Mouse (Mus musculus): ENCODE measurements around the gene Trex2. TPM values are rescaled to one million over a fixed set of nuclear protein-coding genes. Genes with fewer than 3 reads are reported as not detected.
A peak's percentile ranks its signal among the peaks of the same experiment; 100 is the strongest.

The Trex2 gene
- polyA plus RNA-seq, 1 experiment from 2014 or later = not detected

GRCm38 (mm10) chrX:73468752-73469151 lies 33.6 kb upstream of the Trex2 start:
- no peaks in the 10 kb centered on the region for H3K9me3 ChIP-seq
- no peaks in the 10 kb centered on the region for H3K4me1 ChIP-seq
- peaks cover 49% of the 10 kb centered on the region for H3K27me3 ChIP-seq (ENCODE audit: insufficient read depth, poor library complexity, severe bottlenecking)
- H3K4me3 ChIP-seq = no peak overlapping the region
- no peak for DNase-seq (ENCODE audit: low spot score)
- no peaks in the 10 kb centered on the region for H3K36me3 ChIP-seq
- H3K27ac ChIP-seq = no peak overlapping the region
- WGBS = no CpG with 5 or more reads among the region's 1 CpGs

GRCm38 (mm10) chrX:73468330-73468729 lies 33.2 kb upstream of the Trex2 start:
- Histone ChIP-seq H3K4me3 (no peak overlapping the region), H3K36me3 (no peaks in the 10 kb centered on the region), H3K27ac (peak overlapping the region; percentile 59; the same call in 1 of the 2 replicates), H3K9me3 (no peaks in the 10 kb centered on the region), H3K4me1 (no peaks in the 10 kb centered on the region), H3K27me3 (ENCODE audit: insufficient read depth, poor library complexity, severe bottlenecking) (peaks cover 49% of the 10 kb centered on the region)
- WGBS = 67% methylated on average over 3 of the region's 3 CpGs
- no peak for DNase-seq (ENCODE audit: low spot score)

GRCm38 (mm10) chrX:73467446-73468241 lies 32.5 kb upstream of the Trex2 start:
- WGBS = 53% methylated on average over 5 of the region's 5 CpGs
- no peaks in the 10 kb centered on the region for H3K4me1 ChIP-seq
- H3K27me3 ChIP-seq (ENCODE audit: insufficient read depth, poor library complexity, severe bottlenecking) = peaks cover 47% of the 10 kb centered on the region
- H3K27ac ChIP-seq = peak overlapping the region; percentile 59
- DNase-seq (ENCODE audit: low spot score) = no peak
- H3K36me3 ChIP-seq = no peaks in the 10 kb centered on the region
- no peak overlapping the region for H3K4me3 ChIP-seq
- no peaks in the 10 kb centered on the region for H3K9me3 ChIP-seq

GRCm38 (mm10) chrX:73465483-73466186 lies 30.5 kb upstream of the Trex2 start:
- WGBS = 68% methylated on average over 9 of the region's 9 CpGs
- no peak for DNase-seq (ENCODE audit: low spot score)
- no peaks in the 10 kb centered on the region for H3K9me3 ChIP-seq

GRCm38 (mm10) chrX:73460792-73461191 lies 25.6 kb upstream of the Trex2 start:
- WGBS = 73% methylated on average over 4 of the region's 4 CpGs
- no peak for DNase-seq (ENCODE audit: low spot score)
- H3K27me3 ChIP-seq (ENCODE audit: insufficient read depth, poor library complexity, severe bottlenecking) = peaks cover 3% of the 10 kb centered on the region; the same call in 1 of the 2 replicates
- H3K4me3 ChIP-seq = no peak overlapping the region
- no peaks in the 10 kb centered on the region for H3K36me3 ChIP-seq
- H3K27ac ChIP-seq = no peak overlapping the region
- H3K9me3 ChIP-seq = no peaks in the 10 kb centered on the region
- 0 out of 2 replicates have a peak, but pooled peaks cover 7% of the 10 kb centered on the region for H3K4me1 ChIP-seq

More at GRCm38 (mm10) chrX:73465483-73466186, 30.5 kb upstream of the Trex2 start:
- Histone ChIP-seq H3K36me3 (no peaks in the 10 kb centered on the region), H3K4me3 (no peak overlapping the region), H3K27ac (no peak overlapping the region), H3K27me3 (ENCODE audit: insufficient read depth, poor library complexity, severe bottlenecking) (peaks cover 31% of the 10 kb centered on the region), H3K4me1 (no peaks in the 10 kb centered on the region)

GRCm38 (mm10) chrX:73458877-73459392 lies 23.8 kb upstream of the Trex2 start, which contains the start of gene Haus7:
Gene Haus7 (minus strand): TSS chrX:73459044.
- DNase-seq (ENCODE audit: low spot score) = peak; percentile 97
- H3K4me1 ChIP-seq = 0 out of 2 replicates have a peak, but pooled peaks cover 7% of the 10 kb centered on the region
- peak within 1 kb of the TSS; percentile 76 for H3K27ac ChIP-seq
- H3K4me3 ChIP-seq = peak within 1 kb of the TSS; percentile 65
- H3K36me3 ChIP-seq = no peaks in the 10 kb centered on the region
- H3K27me3 ChIP-seq (ENCODE audit: insufficient read depth, poor library complexity, severe bottlenecking) = no peaks in the 10 kb centered on the region; the same call in 1 of the 2 replicates
- 11% methylated on average over 26 of the region's 26 CpGs for WGBS
- H3K9me3 ChIP-seq = no peaks in the 10 kb centered on the region

- H3K4me3 ChIP-seq = no peak overlapping the region
- H3K36me3 ChIP-seq = peaks cover 16% of the 10 kb centered on the region
- H3K27ac ChIP-seq = no peak overlapping the region
- 17% methylated on average over 2 of the region's 2 CpGs for WGBS
- peaks cover 9% of the 10 kb centered on the region; the same call in 1 of the 2 replicates for H3K27me3 ChIP-seq (ENCODE audit: insufficient read depth, poor library complexity, severe bottlenecking)
- DNase-seq (ENCODE audit: low spot score) = no peak
- H3K9me3 ChIP-seq = no peaks in the 10 kb centered on the region
- H3K4me1 ChIP-seq = no peaks in the 10 kb centered on the region
Measured at GRCm38 (mm10) chrX:73451949-73452348, 16.8 kb upstream of the Trex2 start.

GRCm38 (mm10) chrX:73441428-73441827 lies 6.3 kb upstream of the Trex2 start:
- DNase-seq (ENCODE audit: low spot score) = no peak
- Histone ChIP-seq H3K27ac (no peak overlapping the region), H3K36me3 (peaks cover 5% of the 10 kb centered on the region; the same call in 1 of the 2 replicates), H3K9me3 (no peaks in the 10 kb centered on the region), H3K4me3 (no peak overlapping the region), H3K4me1 (no peaks in the 10 kb centered on the region), H3K27me3 (ENCODE audit: insufficient read depth, poor library complexity, severe bottlenecking) (0 out of 2 replicates have a peak, but pooled peaks cover 7% of the 10 kb centered on the region)
- WGBS = 50% methylated on average over 2 of the region's 2 CpGs

GRCm38 (mm10) chrX:73432850-73433249 lies 2.3 kb downstream of the Trex2 start:
- Histone ChIP-seq H3K4me1 (no peaks in the 10 kb centered on the region), H3K27me3 (ENCODE audit: insufficient read depth, poor library complexity, severe bottlenecking) (peaks cover 35% of the 10 kb centered on the region; the same call in 1 of the 2 replicates), H3K9me3 (no peaks in the 10 kb centered on the region), H3K36me3 (0 out of 2 replicates have a peak, but pooled peaks cover 4% of the 10 kb centered on the region), H3K4me3 (no peak overlapping the region), H3K27ac (no peak overlapping the region)
- WGBS = 67% methylated on average over 5 of the region's 5 CpGs
- DNase-seq (ENCODE audit: low spot score) = no peak

GRCm38 (mm10) chrX:73430036-73430435 lies 5.1 kb downstream of the Trex2 start:
- Histone ChIP-seq H3K4me3 (no peak overlapping the region), H3K4me1 (no peaks in the 10 kb centered on the region), H3K36me3 (no peaks in the 10 kb centered on the region), H3K9me3 (no peaks in the 10 kb centered on the region), H3K27ac (no peak overlapping the region), H3K27me3 (ENCODE audit: insufficient read depth, poor library complexity, severe bottlenecking) (peaks cover 31% of the 10 kb centered on the region)
- DNase-seq (ENCODE audit: low spot score) = no peak
- 70% methylated on average over 2 of the region's 2 CpGs for WGBS

- peaks cover 44% of the 10 kb centered on the region for H3K27me3 ChIP-seq (ENCODE audit: insufficient read depth, poor library complexity, severe bottlenecking)
- no peak overlapping the region for H3K4me3 ChIP-seq
- no peaks in the 10 kb centered on the region for H3K9me3 ChIP-seq
- H3K27ac ChIP-seq = no peak overlapping the region
- 41% methylated on average over 1 of the region's 1 CpGs for WGBS
- no peak for DNase-seq (ENCODE audit: low spot score)
- H3K36me3 ChIP-seq = no peaks in the 10 kb centered on the region
- no peaks in the 10 kb centered on the region for H3K4me1 ChIP-seq
Measured at GRCm38 (mm10) chrX:73412767-73413166, 22.4 kb downstream of the Trex2 start.

- no peak within 1 kb of the TSS for H3K27ac ChIP-seq
- no peaks in the 10 kb centered on the region for H3K36me3 ChIP-seq
- no peaks in the 10 kb centered on the region for H3K9me3 ChIP-seq
- no peak for DNase-seq (ENCODE audit: low spot score)
- 26% methylated on average over 20 of the region's 20 CpGs for WGBS
- peak within 1 kb of the TSS; percentile 47 for H3K4me3 ChIP-seq
- H3K4me1 ChIP-seq = no peaks in the 10 kb centered on the region
- H3K27me3 ChIP-seq (ENCODE audit: insufficient read depth, poor library complexity, severe bottlenecking) = peaks cover 44% of the 10 kb centered on the region
Measured at GRCm38 (mm10) chrX:73410880-73411517, 24.1 kb downstream of the Trex2 start, which contains the start of gene Zfp92. Gene Zfp92 (plus strand): TSS chrX:73411096.

All from heart, embryonic 10.5 days (tissue).